Mouse (Mus musculus) lung, adult 10 weeks (tissue): ENCODE results near the gene Obp1b. TPM values are rescaled to one million over a fixed set of nuclear protein-coding genes. Genes with fewer than 3 reads are reported as not detected.

Experiments
- polyA plus RNA-seq: library from polyadenylated mRNA; stranded (reverse); fragments of 350-450 nt; fragmentation: Illumina TruSeq; extraction: RNeasy Lipid Tissue Mini Kit (QIAGEN cat#74804); gene quantifications from one replicate; pipeline ENCODE4 v1.2.3, GENCODE M21; 2014; ENCODE audit warnings: low read depth, low replicate concordance; ENCODE audit not compliant: insufficient read depth

The Obp1b gene
- not detected for polyA plus RNA-seq

GRCm38 (mm10) chrX:78186477-78186876, at the start of gene Obp1b:
TSS of gene Obp1b (plus strand) at chrX:78186777.

Other genes with a start within 250 kb of the Obp1b start
- not detected for gene Obp1a, start 95.4 kb upstream of the Obp1b start, polyA plus RNA-seq
- gene Gm5938, start 61.3 kb upstream of the Obp1b start, polyA plus RNA-seq, result not detected
- not detected for gene Gm14743, start 59.1 kb downstream of the Obp1b start, polyA plus RNA-seq
- not detected for gene 4930480E11Rik, start 182.9 kb downstream of the Obp1b start, polyA plus RNA-seq